Mouse (Mus musculus): Measurements from ENCODE around the gene C130073F10Rik. TPM values are rescaled to one million over a fixed set of nuclear protein-coding genes. Genes with fewer than 3 reads are reported as not detected.

C130073F10Rik gene
- not detected for total RNA-seq (2023)

DNA sequence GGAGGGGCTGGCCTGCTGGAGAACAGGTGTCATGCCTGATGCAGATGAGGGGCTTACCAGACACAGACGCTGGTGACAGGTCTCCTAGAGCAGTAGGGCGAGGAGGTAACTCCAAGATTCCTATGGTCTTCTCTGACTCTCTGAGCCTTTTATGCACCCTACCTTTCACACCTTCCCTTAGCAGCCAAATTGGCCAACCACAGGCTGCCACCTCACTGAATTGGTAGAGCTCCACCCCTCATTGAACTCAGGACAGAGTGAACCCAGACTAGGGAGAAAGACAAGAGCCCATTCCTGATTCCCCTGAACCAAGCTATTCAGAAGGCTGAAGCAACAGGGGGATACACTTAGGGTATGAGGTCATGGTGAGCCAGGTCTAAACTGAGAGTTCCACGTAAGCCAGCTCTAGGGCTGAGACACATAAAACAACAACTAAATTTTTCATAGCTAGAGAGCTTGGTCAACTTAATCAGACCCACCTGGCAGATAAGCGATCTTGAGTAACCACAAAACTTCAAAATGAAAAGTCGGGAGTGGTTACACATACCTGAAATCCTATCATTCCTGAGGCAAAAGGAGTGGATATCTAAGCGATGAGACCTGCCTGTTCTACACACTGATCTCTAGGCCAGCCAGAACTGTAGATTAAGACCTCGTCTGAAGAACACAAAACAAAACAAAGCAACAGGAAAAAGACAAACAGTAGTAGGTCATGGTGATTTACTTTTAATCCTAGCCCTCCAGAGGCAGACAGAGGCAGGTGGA is at the start of gene C130073F10Rik:
TSS of gene C130073F10Rik (minus strand) at position 134 of the 765 bp plus-strand sequence.

GRCm38 (mm10) chr4:101940107-101940506 is 46.5 kb upstream of the C130073F10Rik start, which contains the start of gene Gm12794:
Gm12794 (plus strand) TSS chr4:101940407.

DNA sequence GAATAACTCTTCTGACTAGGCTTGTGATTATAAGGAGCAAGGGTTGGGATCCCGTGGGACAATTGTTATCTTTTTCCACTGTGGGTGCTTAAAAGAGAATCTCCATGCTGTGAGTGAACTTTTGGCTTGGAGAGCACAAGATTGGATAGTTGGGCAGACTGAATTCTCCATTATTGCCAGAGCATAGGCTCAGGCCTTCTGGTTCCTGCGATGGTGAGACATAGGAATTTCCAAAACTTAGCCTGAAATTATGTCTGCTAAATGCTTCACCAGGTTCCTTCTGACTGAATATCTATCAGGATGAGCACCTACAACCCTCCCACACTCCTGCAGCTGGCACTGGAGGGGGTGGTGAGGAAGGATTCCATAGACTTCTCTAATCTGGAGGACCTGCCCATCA is 15.2 kb upstream of the C130073F10Rik start, which contains the start of gene Gm12800:
TSS of gene Gm12800 (plus strand) at position 301 of the 400 bp plus-strand sequence.

GRCm38 (mm10) chr4:101843923-101844322 is 49.7 kb downstream of the C130073F10Rik start, which contains the start of gene B020004J07Rik:
B020004J07Rik (minus strand) TSS chr4:101844023.

Other genes starting within 250 kb of the C130073F10Rik start
- 100 to 1,000 TPM; 133 to 141 TPM for gene Leprot, start 246.1 kb downstream of the C130073F10Rik start, total RNA-seq (2023)
- gene Lepr, start 176.4 kb downstream of the C130073F10Rik start, total RNA-seq (2023) = 1 to 10 TPM; 3.2 to 7.2 TPM
- gene B020004J07Rik, start 49.8 kb downstream of the C130073F10Rik start, total RNA-seq (2023) = not detected
- not detected for gene Gm12800, start 15.3 kb upstream of the C130073F10Rik start, total RNA-seq (2023)
- gene Gm12794, start 46.6 kb upstream of the C130073F10Rik start, total RNA-seq (2023) = not detected
- not detected for gene Gm12790, start 87.3 kb upstream of the C130073F10Rik start, total RNA-seq (2023)
- gene Gm12789, start 92.8 kb upstream of the C130073F10Rik start, total RNA-seq (2023) = not detected
- 100 to 1,000 TPM; 202 to 258 TPM for gene Pde4b, start 193.8 kb upstream of the C130073F10Rik start, total RNA-seq (2023)

Data from monocyte, adult 59 days (primary cell).